Mouse (Mus musculus) lung, adult 2 months (tissue): Measurements from ENCODE around the gene Hist2h2be. TPM values are rescaled to one million over a fixed set of nuclear protein-coding genes. Genes with fewer than 3 reads are reported as not detected.

Source experiments
- DNase-seq: peaks from one replicate; pipeline ENCODE4 v3.0.0; 2022
- H3K4me1 ChIP-seq: fragments of 200-500 bp; 2 replicates; pipeline ENCODE4 v1.6.1; 2011; ENCODE audit warnings: low read length; ENCODE audit not compliant: control insufficient read depth, insufficient read depth
- H3K4me3 ChIP-seq: fragments of 200-500 bp; replicated peaks from 2 replicates; pipeline ENCODE3; 2011; ENCODE audit warnings: low read depth, mild to moderate bottlenecking, control low read depth, low read length; ENCODE audit errors: extremely low read depth
- CTCF ChIP-seq: fragments of 200-500 bp; IDR thresholded peaks from 2 replicates; pipeline ENCODE4 v1.5.1; 2011; ENCODE audit warnings: mild to moderate bottlenecking, low read length, control low read depth; ENCODE audit not compliant: insufficient read depth
- POLR2A ChIP-seq: fragments of 200-500 bp; IDR thresholded peaks from 2 replicates; pipeline ENCODE4 v1.6.1; 2011; ENCODE audit warnings: low read depth, mild to moderate bottlenecking, control low read depth, low read length, borderline replicate concordance; ENCODE audit errors: extremely low read depth
- WGBS: fragments of 180-500 bp; shearing (Covaris S2); methylation state at CpG from one replicate; pipeline ENCODE4 v1.1.7; 2018; 5-methylcytosine and 5-hydroxymethylcytosine counted together
- polyA plus RNA-seq: library from polyadenylated mRNA; depleted of rRNA; stranded (reverse); fragments of >200 nt; gene quantifications from 2 replicates; pipeline ENCODE4 v1.2.3, GENCODE M21; 2012

Hist2h2be gene
- polyA plus RNA-seq, 1 experiment: 6.2 TPM

- TF ChIP-seq POLR2A (no peak), CTCF (no peak)
- 54% methylated on average over 2 of the region's 2 CpGs for WGBS
Observed at GRCm38 (mm10) chr3:96225421-96225820, 4.5 kb downstream of the Hist2h2be start.

DNA sequence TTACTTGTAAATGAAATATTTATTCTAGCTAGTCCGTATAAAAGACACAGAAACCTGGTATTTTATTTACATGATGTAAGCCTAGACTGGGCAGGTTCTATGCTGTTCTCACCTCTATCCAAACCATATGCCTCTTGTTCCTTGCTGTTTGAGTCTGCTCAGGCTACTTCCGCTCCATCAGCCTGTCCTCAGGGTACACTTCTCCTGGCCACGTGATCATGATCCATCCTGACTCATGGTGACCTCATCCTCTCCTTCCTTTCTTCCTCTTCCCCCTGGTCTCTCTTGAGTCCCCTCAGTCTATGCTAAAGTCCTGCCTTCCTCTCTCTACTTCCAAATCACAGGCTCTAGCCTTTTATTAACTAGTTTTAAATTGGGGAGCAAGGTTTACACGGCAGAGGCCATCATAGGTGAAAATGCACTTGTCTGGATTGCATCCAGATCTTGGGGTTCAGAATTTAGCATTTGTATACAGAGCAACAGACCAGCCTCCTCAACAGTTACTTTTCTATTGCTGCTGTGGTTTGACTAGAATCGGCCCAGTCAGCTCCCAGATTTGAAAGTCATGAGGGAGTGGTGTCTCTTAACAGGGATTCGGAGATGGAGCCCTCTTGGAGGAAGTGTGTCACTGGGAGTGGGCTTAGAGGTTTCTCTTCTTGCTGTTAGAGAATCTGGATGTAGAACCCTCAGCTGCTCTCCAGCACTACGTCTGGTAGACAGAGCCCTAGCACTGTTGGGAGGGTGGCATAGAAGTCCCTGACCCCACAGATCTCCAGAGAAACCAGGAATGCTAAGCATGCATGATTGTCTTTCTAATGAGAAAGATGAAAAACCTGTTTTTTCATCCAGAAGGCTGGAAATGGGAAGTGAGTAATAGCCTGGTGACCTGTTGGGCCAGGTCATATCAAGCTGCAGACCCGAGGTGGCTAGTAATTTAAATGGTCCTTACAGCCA is 6.1 kb downstream of the Hist2h2be start:
- no peak for TF ChIP-seq CTCF
- TF ChIP-seq POLR2A: no peak
- no peak for DNase-seq
- WGBS: 52% methylated on average over 8 of the region's 8 CpGs
- peaks cover 7% of the 10 kb centered on the region for H3K4me1 ChIP-seq
- no peak overlapping the region for H3K4me3 ChIP-seq

More at GRCm38 (mm10) chr3:96225421-96225820, 4.5 kb downstream of the Hist2h2be start:
- no peak for DNase-seq
- Histone ChIP-seq H3K4me1 (peaks cover 9% of the 10 kb centered on the region), H3K4me3 (no peak overlapping the region)

DNA sequence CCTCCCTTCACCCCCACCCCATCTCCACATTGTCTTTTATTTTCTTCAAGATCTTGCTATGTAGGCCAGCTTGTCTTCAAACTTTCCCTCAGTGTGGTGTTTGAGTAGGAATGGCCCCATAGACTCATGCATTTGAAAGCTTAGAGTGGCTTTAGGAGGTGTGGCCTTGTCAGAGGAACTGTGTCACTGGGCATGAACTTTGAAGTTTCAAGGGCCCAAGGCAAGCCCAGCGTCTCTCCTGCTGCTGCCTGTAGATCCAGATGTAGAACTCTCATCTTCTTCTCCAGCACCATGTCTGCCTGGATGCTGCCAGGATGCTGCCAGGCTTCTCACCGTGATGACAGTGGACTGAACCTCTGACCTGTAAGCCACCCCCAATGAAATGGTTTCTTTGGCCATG is 7.9 kb downstream of the Hist2h2be start:
- Histone ChIP-seq H3K4me3 (no peak overlapping the region), H3K4me1 (no peaks in the 10 kb centered on the region; the same call in 1 of the 2 replicates)
- WGBS: 62% methylated on average over 2 of the region's 2 CpGs
- TF ChIP-seq POLR2A (no peak), CTCF (no peak)
- no peak for DNase-seq

- H3K4me1 ChIP-seq: no peaks in the 10 kb centered on the region; the same call in 1 of the 2 replicates
- no peak overlapping the region for H3K4me3 ChIP-seq
- no peak for TF ChIP-seq CTCF
- TF ChIP-seq POLR2A: no peak
- 58% methylated on average over 2 of the region's 2 CpGs for WGBS
- no peak for DNase-seq
Observed at GRCm38 (mm10) chr3:96230404-96230803, 9.5 kb downstream of the Hist2h2be start.

DNA sequence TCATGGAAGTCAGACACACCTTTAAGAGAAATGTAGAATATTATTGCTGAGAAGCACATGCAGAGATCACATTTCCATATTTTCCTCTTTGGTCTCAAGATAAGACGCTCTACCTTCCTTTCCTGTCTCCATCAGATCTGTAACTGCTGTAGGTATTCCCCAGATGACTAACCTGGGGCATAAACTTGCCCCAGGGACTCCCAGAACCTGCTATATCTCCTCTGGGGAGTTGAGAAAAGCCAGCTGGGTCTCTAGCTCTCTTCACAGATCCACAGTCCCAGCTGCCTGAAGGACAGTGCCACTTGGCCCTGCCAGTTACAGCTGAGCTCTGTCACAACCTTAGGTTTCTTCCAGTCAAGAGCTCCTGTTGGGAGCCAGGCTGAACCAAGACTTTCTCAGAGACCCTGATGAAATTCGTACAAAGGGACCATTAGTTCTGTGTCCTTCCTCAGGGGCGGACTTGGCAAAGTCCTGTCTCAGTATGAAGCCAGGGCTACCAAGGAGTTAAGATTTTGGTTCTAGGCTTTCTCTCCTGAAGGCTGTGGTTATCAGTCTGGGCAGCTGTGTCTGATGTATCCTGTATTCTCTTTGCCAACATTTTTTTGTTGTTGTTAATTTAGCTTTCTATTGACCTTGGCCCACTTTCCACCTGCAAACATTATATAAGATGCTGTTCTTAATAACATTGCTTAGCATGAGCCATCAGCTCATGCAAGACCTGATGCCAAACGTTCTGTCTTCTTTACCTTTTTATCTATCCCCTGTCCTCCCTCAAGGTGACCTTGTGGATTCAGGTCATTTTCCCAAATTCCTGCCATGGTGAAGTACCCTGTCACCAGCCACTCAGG is 10.2 kb downstream of the Hist2h2be start:
- Histone ChIP-seq H3K4me1 (no peaks in the 10 kb centered on the region; the same call in 1 of the 2 replicates), H3K4me3 (no peak overlapping the region)
- no peak for DNase-seq
- TF ChIP-seq CTCF: no peak
- no peak for TF ChIP-seq POLR2A
- 73% methylated on average over 4 of the region's 4 CpGs for WGBS

DNA sequence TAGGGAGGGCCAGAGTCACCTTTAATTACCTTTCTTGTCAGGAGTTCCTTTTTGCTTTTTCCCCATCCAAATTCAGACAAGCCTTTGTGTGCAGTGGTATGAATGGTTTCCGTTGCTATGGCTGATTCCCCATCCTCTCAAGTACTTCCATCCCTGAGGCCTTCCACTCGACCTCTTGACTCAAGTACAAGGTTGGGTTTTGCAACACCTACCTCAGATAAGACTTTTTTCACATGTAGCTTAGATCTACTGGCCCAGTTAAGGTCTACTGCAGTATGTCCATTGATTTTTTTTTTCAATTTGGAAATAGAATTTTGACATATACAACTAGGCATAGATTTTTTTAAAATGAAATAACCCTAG is 10.8 kb downstream of the Hist2h2be start:
- no peak for DNase-seq
- Histone ChIP-seq H3K4me3 (no peak overlapping the region), H3K4me1 (no peaks in the 10 kb centered on the region; the same call in 1 of the 2 replicates)
- WGBS: 52% methylated on average over 2 of the region's 2 CpGs
- no peak for TF ChIP-seq POLR2A
- no peak for TF ChIP-seq CTCF

DNA sequence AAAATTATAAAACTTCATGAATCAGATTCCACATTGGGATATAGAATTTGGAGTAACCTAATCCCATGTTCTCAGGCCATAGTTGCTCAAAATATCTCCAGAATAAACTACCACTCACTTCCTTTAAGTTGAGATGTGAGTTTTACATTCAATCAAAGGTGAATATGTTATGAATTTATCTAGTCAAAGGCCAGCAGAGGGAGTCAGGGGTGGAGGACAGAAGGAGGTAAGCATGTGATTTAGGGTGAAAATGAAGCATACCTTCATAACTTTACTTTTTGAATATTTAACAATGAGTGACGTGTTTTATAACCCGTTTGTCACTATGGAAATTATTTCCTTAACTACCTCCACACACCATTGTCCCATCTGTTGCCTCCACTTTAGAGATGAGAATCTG is 14.0 kb downstream of the Hist2h2be start:
- H3K4me1 ChIP-seq: peaks cover 5% of the 10 kb centered on the region; the same call in 1 of the 2 replicates
- no peak for DNase-seq
- WGBS: 91% methylated on average over 2 of the region's 2 CpGs
- no peak overlapping the region for H3K4me3 ChIP-seq
- TF ChIP-seq CTCF (no peak), POLR2A (no peak)

DNA sequence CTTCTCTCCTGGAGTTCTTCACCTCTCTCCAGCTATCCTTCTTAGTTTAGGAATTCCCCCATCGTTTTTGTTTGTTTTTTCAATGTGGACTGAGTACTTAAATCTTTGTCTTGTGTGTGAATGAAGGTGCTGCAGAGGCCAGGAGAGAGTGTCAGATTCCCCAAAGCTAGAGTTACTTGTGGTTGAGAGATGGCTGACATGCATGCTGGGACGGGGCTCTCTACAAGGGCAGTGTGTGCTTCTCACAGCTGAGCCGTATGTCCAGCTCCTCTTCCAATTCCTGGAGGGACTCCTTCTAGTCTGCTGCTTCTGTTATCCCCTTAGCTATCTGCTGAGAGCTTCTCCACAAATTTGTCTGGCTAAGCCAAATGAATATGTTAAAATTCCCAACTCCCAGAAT is 14.9 kb downstream of the Hist2h2be start:
- 49% methylated on average over 3 of the region's 3 CpGs for WGBS
- peaks cover 5% of the 10 kb centered on the region; the same call in 1 of the 2 replicates for H3K4me1 ChIP-seq
- no peak for DNase-seq
- H3K4me3 ChIP-seq: no peak overlapping the region
- TF ChIP-seq POLR2A (no peak), CTCF (no peak)

DNA sequence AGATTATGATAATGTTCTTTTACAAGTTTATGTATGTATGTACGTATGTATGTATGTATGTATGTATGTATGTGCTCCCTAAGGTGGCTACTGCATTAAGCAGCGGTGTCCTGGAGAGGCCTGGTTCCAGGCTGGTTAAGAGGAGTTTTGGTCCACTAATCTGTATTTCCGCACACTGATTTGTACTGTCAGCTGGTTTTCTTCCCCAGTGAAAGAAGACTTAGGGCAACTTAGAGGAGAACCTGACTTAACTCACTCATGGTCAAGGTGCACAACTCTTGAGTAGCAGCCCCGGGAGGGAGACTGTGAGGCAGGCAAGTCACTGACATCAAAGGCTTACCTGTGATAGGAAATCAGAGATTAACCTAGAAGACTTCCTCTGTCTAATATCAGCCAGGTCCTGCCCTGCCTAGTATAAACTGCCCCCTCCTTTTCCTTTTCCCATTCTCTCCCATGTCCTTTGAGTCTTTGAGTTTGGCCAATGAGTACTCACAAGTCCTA is 16.0 kb downstream of the Hist2h2be start:
- WGBS: 79% methylated on average over 4 of the region's 4 CpGs
- Histone ChIP-seq H3K4me1 (peaks cover 5% of the 10 kb centered on the region; the same call in 1 of the 2 replicates), H3K4me3 (no peak overlapping the region)
- no peak for DNase-seq
- TF ChIP-seq POLR2A (no peak), CTCF (no peak)
